Mouse (Mus musculus) liver, adult 2 months (tissue): ENCODE measurements at regions not wholly inside any gene's neighbourhood (a gene's known extent, or its start where the extent isn't known, plus 50 kb on each side); places are given as distances from the start of the nearest gene placed in this dataset.

ENCODE experiments used
- CTCF ChIP-seq: fragments of 200-500 bp; IDR thresholded peaks from 2 replicates; pipeline ENCODE4 v1.5.1; 2011; ENCODE audit warnings: low read depth, low read length, control low read depth
- POLR2A ChIP-seq: fragments of 200-500 bp; IDR thresholded peaks from 2 replicates; pipeline ENCODE4 v1.6.1; 2011; ENCODE audit warnings: low read length, control low read depth; ENCODE audit not compliant: insufficient read depth; ENCODE audit errors: extremely low read depth

DNA sequence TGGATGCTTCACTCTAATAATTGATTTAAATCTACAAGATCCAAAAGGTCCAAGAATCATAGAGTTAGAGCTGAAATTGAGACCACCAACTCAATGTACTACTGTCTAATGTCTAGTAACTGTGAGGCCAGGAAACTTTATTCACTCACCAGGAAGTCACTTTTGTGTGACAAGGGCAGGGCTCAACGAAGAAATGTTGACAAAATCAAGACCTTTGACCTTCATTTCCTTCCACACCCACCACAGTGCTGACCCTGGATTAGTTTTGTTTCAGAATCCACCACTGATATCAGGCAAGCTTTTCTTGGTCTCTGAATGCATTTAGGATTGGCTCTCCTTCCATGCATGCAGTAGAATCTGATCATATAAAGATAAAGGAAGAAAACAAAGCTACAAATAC is 487.5 kb upstream of the Gm26657 start:
- TF ChIP-seq CTCF (no peak), POLR2A (no peak)
